Mouse (Mus musculus) myocyte (in vitro differentiated cells): Measurements from ENCODE around the gene Traf3ip1.

Experiments
- CEBPB ChIP-seq: IDR thresholded peaks from 2 replicates; pipeline ENCODE4 v1.6.1; 2011; ENCODE audit warnings: mild to moderate bottlenecking, moderate library complexity; ENCODE audit not compliant: poor library complexity, insufficient read depth, severe bottlenecking
- E2F4 ChIP-seq: IDR thresholded peaks from one replicate; pipeline ENCODE4 v1.6.1; 2011; ENCODE audit warnings: mild to moderate bottlenecking, control low read depth, moderate library complexity; ENCODE audit not compliant: insufficient read depth
- MAX ChIP-seq: IDR thresholded peaks from one replicate; pipeline ENCODE4 v1.6.1; 2011; ENCODE audit warnings: low read depth, mild to moderate bottlenecking, control low read depth
- POLR2A ChIP-seq: IDR thresholded peaks from one replicate; pipeline ENCODE4 v1.6.1; 2011; ENCODE audit warnings: low read depth, mild to moderate bottlenecking, control low read depth, moderate library complexity; ENCODE audit not compliant: insufficient read length
- REST ChIP-seq: IDR thresholded peaks from one replicate; pipeline ENCODE4 v1.6.1; 2011; ENCODE audit warnings: mild to moderate bottlenecking, control low read depth, moderate library complexity; ENCODE audit not compliant: insufficient read depth, insufficient read length
- TCF12 ChIP-seq: IDR thresholded peaks from one replicate; pipeline ENCODE4 v1.6.1; 2011; ENCODE audit warnings: mild to moderate bottlenecking, control low read depth; ENCODE audit not compliant: poor library complexity, insufficient read depth, severe bottlenecking
- USF1 ChIP-seq: IDR thresholded peaks from one replicate; pipeline ENCODE4 v1.6.1; 2011; ENCODE audit warnings: low read depth, mild to moderate bottlenecking, control low read depth, moderate library complexity

DNA sequence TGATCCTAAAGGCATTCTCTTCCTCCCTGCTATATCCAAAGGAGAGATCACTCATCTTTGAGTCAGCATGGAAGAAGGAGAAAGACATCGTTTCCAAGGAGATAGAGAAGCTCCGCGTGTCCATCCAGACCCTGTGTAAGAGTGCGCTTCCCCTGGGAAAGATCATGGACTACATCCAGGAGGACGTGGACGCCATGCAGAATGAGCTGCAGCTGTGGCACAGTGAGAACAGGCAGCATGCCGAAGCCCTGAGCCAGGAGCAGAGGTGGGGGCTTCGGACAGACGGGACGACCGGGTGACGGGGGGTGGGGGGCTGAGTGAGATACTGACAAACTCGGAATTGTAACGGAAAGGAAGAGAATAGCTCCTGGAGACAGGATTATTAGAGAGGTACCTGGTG lies 31.4 kb downstream of the Traf3ip1 start:
- TF ChIP-seq E2F4: no peak
- TF ChIP-seq POLR2A: no peak
- no peak for TF ChIP-seq CEBPB
- no peak for TF ChIP-seq TCF12
- TF ChIP-seq USF1: no peak
- no peak for TF ChIP-seq REST
- no peak for TF ChIP-seq MAX
